Mouse (Mus musculus): ENCODE measurements around the gene Nabp2.

Nabp2 gene

DNA sequence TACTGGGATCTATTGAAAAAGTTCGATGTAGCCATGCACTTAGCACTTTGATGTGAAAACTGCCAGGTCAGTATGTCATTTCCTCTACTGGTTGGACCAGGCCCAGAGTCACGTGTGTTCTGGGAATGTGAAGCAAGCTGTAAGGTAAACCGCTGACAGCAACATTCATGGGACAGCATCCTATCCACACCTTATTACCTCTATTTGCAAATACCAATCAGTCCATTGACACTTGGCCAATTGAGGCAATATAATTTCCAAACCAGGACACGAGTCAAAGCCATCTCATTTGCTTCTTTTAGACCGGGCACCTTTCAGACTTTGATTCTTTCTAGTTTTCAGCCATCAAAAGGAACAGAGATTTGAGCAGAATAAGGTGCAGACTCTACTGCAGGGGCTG lies 17.8 kb upstream of the Nabp2 start:
- no peak for DNase-seq (ENCODE audit: low read depth, low spot score)

DNA sequence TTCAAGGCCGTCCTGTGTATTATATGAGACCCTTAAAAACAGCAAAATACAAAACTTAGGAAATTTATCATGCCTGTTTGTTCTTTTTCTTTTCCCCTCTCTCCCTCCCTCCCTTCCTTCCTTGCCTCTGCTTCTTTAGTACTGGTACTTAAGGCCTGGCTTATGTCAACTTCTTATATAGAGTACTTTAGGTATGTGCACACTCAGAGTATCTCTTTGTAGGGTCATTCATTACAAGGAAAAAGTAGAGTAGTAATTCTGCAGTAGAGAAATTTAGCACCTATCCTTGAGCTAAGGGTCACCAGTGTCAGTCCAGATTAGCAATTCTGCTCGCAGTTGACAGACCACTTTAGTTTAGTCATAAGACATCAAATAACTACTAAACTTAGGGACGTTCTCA lies 14.0 kb upstream of the Nabp2 start:
- no peak for DNase-seq (ENCODE audit: low read depth, low spot score)

DNA sequence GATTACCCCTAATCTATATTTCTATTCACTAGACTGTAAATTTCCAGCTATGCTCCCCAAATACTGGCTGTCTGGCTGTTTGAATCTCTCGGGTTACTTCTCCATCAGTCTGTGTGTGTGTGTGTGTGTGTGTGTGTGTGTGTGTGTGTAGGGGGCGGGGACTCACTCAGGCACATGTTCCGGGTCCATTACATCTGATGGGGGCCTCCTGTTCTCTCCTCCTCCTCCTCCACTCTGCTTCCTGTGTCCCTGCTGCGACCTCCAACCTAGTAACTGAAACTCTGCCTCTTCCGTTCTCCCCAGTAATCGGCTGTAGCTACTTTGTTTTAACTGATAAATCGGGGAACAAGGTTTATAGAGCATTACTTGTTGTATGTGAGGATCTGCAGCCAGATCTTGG lies 13.3 kb upstream of the Nabp2 start:
- DNase-seq (ENCODE audit: low read depth, low spot score), result no peak

DNA sequence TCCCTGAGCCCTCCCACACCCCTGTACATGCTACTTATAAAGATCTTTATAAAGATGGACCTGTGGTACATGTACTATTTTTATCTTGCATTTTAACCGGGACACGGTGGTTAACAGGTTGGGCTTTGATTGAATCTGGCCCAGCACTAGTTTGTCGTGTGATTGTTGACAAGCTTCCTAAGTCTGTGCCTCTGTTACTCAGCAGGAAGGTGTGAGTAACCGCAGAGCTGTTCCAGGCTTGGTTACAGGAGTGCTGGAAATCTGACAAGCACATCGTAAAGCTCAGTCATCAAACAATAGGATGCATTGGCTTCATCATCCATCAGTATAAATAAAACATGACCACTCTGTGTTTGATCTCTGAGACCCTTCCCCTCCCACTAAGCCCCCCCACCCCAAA lies 11.1 kb upstream of the Nabp2 start:
- no peak for DNase-seq (ENCODE audit: low read depth, low spot score)

DNA sequence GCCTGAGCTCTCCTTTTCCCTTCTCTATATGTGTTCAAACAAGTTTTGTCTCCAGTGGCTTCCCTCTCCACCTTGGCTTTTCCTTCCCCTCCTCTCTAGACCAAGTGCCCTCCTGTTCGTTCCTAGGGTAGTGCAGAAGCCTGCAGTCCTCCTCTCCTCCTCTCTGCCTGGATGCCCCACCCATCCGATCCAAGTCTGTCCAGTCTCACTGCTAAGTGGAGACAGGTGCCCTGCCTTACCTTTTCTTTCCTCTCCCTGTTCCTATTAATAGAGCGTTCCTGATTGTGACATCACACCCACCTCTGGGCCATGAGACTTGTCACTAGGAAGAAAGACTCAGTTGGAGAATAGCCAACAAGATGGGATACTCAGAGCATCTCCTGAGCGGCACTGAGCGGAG lies 3.6 kb upstream of the Nabp2 start:
- no peak for DNase-seq (ENCODE audit: low read depth, low spot score)

DNA sequence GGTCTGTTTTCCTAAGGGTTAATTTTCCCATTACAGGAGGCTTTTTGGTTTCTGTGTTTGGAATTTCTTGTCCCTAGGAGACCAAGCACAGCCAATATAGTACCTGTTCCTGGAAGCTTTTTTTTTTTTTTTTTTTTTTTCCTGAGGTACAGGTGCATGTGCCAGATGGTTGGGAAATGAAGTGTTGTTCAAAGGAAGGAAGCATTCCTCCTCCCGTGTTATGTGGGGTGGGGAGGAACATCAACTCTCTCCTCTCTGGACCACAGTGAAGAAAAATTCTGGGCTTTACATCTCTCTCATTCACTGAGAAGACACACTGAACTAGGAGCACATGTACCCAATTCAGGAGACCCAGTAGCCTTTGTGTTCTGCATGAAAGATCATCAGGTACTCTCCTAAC lies 1.8 kb upstream of the Nabp2 start:
- DNase-seq (ENCODE audit: low read depth, low spot score), result no peak

DNA sequence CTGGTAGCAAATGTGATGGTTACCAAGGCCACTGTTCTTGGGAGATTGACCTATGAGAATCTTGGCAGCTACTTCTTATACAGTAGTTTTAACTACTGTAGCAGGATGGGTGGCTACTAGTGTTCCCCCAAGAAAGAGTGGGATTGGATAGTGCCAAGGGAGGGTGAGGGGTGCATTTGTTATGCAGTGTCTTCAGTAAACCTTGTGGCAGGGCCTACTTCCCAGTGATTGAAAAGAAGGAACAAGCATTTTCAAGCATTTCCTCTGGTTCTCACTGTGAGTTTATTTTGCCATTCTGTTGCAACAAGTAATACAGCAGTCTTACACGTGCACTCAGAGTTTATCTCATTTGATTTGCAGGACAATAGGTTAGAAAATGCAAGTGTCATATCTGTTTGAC lies 1.3 kb upstream of the Nabp2 start:
- DNase-seq (ENCODE audit: low read depth, low spot score), result no peak

DNA sequence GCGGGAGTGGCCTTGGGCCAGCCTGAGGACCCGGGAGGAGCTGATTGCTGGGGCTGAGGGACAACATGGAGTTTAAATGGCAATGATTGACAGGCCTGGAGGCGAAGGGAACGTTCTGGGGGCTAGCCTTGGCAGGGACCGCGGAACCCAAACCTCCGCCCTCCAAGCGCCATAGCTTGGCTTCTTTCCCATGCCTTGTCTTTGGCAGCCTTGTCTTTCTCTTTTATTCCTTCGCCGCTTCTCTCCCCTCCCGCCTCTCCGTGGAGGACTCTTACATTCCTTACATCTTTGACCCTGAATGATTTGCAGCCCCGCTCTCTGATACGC lies 726 bp upstream of the Nabp2 start:
- DNase-seq (ENCODE audit: low read depth, low spot score), result no peak

DNA sequence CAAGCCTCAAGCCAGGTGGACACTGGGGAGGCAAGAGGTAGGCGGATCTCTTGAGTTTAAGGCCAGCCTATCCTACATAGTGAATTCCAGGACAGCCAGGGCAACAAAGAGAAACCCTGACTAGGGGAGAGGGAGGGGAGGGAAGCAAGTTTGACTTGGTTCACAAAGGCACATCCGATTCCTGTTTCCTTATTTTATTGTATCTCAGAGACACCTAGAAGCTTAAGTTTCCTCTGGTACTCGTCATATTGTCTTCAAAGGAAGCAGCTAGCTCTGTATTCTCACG lies 789 bp downstream of the Nabp2 start:
- peak; percentile 17 for DNase-seq (ENCODE audit: low read depth, low spot score)

DNA sequence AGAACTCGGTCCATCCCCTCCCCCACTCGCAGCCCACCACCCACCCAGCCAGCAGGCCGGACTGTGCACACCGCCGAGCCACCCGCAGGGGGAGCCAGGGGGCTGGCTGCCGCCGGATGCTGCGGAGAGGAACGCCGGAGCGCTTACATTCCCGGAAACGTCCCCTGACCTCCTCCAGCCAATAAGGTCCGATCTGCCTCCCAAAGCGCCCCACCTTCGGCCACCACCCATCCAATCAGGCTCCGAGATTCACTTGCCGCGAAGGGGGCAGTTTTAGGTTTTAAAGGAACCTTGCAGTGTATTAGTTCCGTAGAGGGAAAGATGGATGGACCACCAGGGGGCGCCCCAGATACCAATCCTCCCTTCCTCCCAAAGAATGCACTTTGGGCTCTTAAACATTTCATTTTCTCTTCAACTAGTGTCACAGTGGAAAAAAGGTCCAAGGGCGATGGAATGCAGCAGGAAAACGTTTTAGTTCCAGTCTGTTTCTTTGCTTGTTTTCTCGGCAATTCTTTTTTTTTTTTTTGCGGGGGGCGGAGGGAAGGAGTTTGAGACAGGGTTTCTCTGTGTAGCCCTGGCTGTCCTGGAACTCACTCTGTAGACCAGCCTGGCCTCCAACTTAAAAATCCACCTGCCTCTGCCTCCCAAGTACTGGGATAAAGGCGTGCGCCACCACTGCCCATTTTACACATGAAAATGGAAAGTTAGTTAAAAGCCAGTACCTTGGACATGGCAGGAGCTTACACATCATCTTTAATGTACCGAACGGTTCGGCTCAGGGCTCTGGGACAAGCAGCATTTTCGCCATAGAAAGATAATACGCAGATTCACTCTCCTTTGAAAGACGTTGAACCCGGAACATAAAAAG lies 1.4 kb downstream of the Nabp2 start:
- DNase-seq (ENCODE audit: low read depth, low spot score), result peak; percentile 94

DNA sequence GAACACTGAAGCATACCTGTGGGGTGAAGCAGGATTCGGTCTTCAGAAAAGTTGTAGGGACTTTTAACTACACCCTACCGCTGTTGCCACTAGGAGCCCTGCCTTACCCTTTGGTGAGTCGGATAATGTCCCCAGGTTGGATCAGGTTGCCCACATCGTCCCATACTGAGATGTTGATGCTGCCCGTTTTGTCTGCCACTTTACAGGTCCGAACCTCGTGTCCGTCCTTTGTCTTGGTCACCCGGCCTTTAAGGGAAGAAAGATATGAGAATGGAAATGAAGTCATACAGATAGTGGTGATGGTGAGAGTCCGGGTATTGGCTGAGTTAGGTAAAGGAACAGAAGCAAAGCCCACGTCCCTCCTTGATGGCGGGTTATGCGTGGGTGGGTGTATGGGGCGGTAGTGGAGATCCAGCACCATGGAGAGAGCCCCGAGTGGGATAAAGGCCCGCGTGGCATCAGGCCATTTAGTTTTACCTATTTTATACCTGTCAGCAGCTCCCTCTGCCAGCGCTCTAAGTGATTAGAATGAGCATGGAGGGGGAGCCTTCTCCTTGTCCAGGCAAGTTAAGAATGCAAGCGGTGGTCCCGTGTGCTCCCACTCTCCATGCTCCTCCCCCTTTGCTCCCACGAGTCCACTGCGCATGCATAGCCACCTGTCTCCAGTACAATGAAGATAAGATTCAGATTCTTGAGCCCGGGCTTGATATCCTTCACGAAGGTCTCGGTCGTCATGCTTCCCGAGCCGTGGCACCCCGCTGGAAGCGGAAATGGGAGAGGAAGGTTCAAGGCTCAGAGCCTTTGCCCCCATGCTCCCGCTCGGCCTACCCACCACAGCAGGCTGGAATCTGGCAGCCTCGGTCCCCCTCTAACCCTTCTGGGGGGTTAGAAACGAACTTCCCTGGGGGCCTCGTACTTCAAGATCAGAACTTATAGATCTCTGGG lies 2.4 kb downstream of the Nabp2 start:
- DNase-seq (ENCODE audit: low read depth, low spot score), result peak; percentile 22

DNA sequence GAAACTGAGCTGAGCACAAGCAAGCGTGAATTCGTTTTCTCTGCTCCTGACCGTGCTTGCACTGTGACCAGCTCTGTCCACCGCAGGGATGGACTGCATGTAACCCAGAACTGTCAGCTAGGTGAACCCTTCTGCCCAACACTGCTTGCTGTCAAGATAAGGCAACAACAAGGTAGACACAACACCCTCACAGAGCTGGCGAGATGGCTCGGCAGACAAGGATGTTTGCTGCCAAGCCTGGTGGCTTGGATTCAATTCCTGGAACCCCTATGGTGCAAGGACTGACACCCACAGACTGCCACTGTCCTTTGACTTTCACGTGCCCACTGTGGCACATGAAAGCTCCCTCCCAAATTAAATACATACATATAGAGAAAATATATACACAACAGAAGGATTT lies 7.4 kb downstream of the Nabp2 start:
- DNase-seq (ENCODE audit: low read depth, low spot score), result no peak

DNA sequence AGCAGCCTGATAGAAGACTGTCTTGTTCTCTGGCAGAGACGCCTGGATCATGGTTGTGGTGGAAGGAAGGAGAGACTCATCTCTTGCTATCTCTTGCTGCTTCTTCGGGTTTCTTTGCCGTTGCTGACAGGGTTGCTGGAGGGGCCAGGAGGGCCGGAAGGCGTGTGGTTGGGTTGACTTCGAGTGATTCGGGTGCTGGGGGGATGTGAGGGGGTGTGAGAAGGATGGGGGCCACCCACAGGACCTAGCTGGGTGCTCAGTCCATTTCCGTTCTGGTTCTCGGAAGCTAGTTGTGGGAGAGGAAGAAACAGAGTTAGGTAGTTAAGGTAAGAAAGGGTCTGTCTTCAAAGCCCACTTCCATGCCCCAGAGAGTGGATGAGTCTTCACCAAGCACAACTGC lies 9.7 kb downstream of the Nabp2 start:
- DNase-seq (ENCODE audit: low read depth, low spot score), result no peak

DNA sequence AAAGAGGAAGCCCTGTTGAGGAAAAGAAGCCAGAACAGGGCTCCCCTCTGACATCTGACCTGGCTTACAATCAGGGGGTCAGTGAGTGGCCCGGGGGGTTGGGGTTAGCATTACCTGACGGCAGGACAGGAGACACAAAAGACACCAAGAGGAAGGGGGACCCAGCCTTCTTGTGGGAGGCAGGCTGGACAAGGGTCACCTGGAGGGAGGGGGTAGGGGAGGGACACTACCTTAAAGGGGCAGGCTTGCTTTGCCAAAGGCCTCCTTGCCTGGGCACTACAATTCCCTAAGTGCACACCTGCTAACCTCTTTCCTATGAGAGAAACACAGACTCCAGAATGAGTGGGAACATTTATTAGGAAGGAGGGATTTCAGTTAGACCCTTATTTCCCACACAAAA lies 10.2 kb downstream of the Nabp2 start, which contains the start of gene Slc39a5:
TSS of gene Slc39a5 (minus strand) at position 174 of the 400 bp plus-strand sequence.
- DNase-seq (ENCODE audit: low read depth, low spot score), result no peak

DNA sequence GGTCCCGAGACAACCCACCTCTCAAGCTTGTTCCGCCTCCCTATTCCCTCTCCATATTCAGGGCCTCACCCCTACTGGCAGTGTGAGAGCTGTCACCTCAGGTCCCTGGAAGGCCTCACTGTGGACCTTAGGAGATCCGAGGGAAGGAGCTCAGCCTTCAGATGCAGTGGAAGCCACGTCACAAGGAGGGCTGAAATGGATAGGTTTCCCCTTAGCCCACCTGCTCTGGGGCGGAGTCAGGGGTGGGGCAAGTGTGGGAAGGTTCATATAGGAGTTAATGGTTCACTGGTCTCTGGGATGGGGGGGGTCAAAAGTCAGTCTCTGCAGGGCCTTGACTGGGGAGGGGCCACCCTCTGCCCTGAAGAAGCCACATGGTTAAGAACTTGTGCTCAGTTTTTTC lies 11.0 kb downstream of the Nabp2 start:
- DNase-seq (ENCODE audit: low read depth, low spot score), result no peak

DNA sequence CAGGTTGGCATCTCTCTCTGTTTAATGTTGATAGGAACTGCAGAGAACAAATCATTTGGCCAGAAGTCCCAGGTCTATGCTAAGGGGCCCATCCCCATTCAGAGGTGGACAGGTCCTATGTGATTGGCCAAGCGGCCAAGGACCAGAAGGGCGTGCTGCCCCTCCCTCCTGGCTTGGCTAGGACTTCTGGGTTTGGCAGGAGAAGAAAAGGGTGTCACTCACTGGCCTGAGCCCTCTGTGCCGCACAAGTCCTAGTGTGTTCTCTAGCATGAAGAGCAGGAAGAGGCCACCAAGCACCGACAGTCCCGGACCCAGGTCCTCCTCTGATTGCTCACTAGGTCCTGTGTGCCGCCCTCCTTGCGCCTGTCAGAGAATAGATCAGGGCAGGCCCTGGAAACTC lies 13.8 kb downstream of the Nabp2 start:
- DNase-seq (ENCODE audit: low read depth, low spot score), result no peak

DNA sequence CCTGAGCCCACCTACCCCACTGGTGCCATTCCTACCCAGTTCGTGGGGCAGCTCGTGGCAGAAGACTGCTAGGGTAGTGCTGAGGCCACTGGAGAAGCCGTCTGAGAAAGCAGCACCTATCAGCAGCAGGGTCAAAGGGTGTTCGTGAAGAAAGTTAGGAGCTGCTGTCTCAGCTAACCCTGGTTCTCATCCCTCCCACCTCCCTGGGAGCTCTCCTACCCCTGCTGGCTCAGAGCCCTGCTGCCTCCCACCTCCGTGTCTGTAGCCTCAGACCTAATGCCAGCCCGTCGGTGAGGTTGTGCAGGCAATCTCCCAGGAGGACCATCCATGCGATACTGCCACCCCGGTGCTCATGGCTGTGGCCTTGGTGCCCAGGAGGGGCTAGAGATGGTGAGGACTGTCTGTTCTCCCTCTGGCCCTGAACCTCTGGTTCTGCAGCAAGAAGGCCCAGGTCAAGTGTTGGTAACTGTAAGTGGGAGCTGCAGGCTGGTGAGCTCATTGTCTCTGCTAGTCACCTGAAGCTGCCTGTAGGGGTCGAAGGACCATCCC lies 14.5 kb downstream of the Nabp2 start:
- no peak for DNase-seq (ENCODE audit: low read depth, low spot score)

DNA sequence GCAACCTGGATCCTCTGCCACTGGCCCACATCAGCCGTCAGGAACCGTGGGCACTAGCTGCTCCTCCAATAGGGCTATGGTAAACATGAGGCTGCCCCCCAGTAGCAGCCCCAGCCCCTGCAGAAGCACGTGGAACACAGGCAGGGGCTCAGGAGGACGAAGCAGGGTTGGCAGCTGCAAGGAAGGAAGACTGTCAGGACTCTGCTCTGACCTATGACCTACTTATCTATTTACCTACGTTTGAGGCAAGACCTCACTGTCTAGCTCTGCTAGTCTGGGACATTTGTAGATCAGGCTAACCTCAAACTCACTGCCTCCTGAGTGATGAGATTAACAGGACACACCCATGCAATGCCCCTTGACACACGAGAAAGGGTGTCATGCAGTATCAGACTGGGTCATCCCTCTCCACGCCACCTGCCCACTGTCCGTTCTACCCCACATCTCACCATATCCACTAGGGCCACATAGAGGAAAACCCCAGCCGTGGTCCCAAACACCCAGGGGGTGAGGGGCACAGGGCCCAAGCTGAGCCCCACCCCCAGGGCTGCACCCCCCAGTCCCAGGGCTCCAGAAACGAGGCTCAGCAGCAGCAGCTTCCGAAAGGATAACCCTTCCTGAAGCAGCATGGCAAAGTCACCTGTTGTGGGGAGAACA lies 15.1 kb downstream of the Nabp2 start:
- no peak for DNase-seq (ENCODE audit: low read depth, low spot score)

DNA sequence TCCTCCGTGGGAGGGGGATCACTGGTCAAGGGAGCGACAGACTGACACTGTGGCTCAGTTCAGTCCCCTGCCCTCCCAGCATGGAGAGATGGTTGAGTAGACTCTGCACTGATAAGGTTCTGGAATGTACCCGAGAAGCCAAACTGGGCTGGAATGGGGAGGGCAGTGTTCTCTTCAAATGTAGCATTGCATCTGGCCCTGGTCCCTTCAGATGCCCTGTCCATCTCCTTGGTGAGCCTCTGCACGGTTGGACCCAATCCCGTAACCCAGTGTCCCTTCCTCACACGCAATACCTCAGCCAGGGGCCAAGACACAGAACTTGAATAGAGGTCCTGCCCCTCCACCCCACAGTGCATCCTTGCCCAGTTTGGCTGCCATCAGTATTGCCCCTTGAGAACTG lies 19.4 kb downstream of the Nabp2 start:
- DNase-seq (ENCODE audit: low read depth, low spot score), result no peak

DNA sequence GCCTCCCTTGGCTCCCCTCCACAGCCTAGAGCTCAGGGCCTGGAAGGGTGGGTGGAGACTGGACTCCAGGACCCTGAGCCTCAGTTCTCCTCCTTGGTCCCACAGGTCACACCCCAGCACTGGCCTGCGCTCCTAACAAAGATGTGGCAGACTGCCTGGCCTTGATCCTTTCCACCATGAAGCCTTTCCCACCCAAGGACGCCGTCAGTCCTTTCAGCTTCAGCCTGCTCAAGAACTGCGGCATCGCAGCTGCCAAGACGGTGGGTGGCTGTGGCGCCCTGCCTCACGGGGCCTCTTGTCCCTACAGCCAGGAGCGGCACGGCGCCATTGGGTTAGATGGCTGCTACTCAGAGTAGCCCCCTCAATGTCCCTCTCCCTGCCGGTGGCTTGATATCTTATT lies 20.9 kb downstream of the Nabp2 start:
- no peak for DNase-seq (ENCODE audit: low read depth, low spot score)

DNA sequence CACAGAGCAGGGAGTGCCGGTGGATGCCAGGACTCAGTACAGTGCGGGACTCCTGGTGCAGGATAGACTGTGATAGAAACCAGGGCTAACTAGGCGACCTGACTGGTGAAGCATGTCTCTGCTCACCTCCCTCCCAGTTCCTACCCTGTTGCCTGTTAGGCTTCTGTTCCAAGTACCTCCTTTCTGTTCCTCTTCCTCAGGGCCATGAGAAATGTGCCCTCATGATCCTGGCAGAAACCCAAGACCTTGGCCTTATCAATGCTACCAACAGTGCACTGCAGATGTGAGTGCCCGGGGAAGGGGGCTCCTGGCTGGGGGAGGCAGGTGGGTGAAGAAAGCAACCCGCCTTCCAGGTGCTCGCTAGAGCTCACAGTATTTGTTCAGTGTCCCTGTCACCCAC lies 21.7 kb downstream of the Nabp2 start:
- DNase-seq (ENCODE audit: low read depth, low spot score), result no peak

DNA sequence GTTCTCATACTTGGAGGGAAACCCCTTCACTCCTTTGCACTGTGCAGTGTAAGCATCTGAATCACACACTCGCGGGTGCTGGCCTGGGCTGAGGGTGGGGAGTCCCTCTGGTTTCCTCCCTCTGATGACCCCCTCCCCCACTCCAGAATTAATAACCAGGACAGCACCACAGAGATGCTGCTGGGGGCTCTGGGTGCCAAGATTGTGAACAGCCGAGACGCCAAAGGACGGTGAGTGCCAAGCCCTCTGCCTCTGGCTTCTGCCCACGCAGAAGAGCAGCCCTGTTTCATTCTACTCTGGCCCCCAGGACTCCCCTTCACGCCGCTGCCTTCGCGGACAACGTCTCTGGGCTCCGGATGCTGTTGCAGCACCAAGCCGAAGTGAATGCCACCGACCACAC lies 22.4 kb downstream of the Nabp2 start:
- DNase-seq (ENCODE audit: low read depth, low spot score), result no peak

Data from c-Kit-negative CD71-positive TER-119-positive erythroid progenitor cells, embryonic 14.5 days (primary cell).